Mouse (Mus musculus) layer of hippocampus, adult 11-12 months (tissue): Measurements from ENCODE around the gene Gm4353.
"Not testable (repeated sequence)": the region's sequence is repeated elsewhere in the genome, so short reads cannot be mapped to it uniquely, and the experiment has no call there.

Experiments used
- DNase-seq: peaks from one replicate; pipeline ENCODE4 v3.0.0; 2022; ENCODE audit warnings: low spot score

Gene Gm4353

DNA sequence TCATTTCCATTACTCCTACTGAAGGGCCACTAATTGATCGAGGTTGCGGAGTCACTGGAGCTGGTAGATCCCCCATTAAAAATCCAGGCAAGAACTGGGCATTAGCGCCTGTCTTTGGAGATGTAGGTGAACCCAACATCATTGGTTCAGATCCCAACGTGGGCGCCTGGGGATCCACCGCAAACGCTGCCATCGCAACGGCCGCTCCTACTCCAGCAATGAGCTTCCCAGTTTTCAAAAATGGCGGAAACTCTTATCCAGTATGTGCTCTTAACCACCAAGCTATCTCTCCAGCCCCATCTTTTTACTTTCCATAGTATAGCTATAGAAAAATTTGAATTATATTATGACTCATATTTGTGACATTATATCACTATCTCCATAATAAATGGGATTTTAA lies at the start of gene Gm4353:
TSS of gene Gm4353 (minus strand) at position 270 of the 400 bp plus-strand sequence.
- not testable (repeated sequence) for DNase-seq

DNA sequence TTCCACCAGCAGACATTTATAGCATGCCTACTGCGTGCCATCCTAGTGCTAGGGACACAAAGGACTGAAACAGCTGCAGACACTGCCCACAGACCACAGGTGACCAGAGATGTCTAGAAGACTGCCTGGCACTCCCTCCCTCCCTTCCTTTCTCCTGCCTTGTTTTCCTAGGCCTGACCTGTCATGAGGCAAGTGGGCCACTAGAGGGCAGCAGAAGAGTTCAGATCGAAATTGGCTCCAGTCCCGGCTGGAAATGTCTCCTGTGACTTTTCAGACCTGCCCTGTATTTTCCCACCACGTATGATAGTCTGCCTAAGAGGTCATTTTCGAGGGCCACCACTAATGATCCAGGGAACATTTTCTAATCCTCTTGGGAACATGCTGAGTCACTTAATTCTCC lies 47.6 kb upstream of the Gm4353 start:
- peak; percentile 80 for DNase-seq

DNA sequence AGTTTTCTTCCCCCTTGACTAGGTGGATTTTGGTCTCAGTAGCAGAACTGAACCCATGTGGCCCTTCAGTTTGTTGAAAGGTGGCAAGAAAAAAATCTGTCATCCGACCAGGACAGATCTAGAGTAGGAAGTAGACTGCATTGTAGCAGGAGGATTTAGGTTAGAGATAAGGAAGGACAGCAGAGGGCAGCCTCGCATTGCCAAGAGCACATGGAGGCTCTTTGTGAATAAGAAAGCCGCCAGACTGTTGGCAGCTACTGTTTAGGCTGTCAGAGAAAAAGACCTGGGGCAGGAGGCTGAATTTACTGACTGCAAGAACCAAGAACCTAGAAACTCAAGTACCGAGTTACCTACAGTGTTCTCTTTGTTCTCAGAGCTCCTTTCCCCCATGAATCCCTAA lies 47.0 kb upstream of the Gm4353 start:
- DNase-seq: no peak

DNA sequence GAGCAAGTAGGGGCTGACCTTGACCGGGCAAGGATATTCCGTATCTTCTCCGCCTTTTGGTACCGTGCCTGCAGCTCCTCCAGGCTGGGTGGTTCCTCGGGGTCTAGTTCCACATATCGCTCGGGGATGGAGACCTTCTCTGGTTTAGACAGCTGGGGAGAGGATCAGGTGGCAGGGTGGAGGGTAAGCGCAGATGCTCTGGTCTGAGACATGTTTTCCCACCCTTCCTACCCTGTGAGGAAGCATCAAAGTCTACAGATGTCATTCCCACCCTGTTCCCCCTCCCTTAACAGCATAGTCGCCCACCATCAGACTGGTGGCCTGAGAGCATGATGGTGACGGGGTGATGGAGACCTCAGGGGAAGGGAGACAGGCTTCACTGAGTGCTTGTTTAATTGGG lies 44.9 kb upstream of the Gm4353 start:
- DNase-seq: no peak

DNA sequence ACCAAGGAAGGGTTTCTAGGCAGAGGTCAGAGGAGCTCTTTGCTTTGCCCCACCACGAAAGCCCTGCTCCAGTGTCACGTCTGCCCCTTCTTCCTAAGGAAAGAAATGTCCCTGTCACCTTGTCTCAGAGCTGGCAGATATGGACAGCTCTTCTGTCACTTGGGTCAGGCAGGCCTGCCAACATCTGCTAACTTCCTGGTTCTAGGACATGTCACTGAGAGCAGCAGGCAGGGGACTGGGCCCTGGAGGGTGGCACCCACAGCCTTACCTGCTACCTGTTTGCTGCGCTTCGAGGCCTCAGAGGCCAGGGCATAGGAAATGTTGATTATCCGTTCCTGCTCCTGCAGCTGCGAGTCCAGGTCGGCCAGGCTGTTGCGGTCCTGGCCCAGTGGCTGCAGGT lies 43.9 kb upstream of the Gm4353 start:
- no peak for DNase-seq

DNA sequence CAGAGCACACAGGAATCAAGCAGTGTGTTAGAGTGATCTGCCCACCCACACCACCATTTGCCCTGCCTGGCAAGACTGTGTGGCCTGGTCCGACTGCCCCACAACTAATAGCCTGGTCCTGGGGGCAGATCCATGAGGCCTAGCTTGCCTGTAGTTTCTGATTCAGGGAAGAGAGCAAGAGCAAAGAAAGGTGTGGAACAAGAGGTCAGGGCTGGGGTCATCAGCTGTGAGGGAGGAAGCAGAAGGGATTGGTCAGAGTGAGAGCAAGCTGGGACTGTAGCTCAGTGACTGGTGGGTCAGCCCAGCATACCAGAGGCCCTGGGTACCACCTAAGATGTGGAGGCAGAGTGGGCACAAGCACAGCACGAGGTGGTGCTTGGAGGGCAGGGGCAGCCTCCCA lies 42.6 kb upstream of the Gm4353 start:
- no peak for DNase-seq

DNA sequence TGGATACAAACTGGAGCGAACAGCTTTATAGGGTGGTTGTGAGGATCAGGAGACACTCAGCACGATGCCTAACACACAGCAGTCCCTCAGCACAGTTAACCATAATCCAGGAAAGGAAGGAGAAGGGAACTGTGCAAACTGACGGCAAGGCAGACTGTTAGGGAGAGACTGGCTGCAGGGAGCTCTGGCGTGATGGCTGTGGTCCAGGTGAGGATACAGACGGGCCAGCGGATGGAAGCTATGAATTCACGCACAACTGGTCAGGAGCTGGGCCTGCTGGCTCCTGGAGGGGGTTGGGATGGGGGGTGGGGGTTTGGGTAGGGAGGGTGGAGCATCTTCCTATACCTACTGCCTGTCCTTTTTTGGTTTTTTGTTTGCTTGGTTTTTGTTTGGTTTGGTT lies 41.2 kb upstream of the Gm4353 start:
- DNase-seq: no peak

DNA sequence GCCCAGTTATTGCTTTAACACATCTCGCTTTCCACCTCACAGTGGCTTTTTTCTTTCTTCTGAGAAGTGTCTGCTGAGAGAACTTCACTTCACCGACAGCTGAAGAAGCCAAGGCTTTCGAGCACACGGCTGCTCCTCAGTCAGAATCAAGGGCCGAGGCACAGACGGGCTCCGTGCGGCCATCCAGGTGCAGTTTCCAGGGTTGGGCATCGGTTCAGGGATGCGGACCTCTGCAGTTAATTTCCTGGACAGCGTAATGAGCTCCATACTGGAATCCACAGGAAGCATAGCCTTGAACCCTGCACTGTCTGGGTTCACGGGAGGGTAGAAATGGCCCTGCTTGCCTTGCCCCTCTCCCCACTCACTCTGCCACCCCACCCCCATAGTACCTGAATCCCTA lies 39.6 kb upstream of the Gm4353 start:
- DNase-seq: no peak

DNA sequence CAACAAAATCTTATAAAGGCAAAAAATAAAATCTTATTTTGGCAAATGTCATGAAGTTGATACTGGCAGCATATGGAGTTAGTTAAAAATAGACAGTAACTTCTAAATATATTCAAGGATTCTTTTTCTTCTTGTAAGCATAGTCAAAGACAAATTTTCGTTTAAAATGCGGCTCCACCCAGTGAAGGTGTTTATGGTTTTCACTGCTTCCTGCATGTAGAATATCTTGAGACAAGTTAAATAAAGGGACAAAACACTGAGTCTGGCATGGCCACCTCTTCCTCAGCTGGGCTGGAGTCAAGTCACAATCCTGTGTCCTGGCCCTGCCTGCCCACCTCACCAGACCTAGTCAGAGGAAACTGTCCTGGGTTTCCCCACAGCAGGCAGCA lies 39.2 kb upstream of the Gm4353 start:
- no peak for DNase-seq

DNA sequence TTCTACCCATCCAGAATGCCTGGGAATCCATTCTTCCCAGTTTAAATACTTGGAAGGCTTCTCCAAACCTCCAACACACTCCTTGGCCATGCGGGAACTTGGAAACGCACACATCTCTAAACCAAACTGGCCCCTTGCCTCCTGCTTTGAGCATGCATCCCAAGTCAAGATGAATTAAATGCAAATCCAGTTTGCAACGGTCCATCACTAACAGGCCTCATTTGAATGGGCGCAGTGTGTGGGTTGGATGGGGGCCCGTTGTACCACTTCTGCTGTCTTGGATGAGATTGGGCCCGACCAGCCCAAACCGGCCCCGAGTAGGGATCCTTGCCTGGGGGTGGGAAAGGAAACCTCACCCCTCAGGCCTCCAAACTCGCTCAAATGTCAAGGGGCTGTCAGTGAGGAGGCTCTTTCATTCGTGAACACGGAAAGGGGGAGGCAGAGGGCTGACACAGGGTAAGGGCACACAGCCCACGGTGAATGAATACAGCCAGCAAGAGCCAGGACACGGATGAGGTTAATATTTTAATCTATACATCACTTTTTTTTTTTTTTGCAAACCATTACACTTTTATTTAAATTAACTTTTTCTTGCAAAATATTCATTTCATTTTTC lies 38.7 kb upstream of the Gm4353 start:
- DNase-seq: no peak

DNA sequence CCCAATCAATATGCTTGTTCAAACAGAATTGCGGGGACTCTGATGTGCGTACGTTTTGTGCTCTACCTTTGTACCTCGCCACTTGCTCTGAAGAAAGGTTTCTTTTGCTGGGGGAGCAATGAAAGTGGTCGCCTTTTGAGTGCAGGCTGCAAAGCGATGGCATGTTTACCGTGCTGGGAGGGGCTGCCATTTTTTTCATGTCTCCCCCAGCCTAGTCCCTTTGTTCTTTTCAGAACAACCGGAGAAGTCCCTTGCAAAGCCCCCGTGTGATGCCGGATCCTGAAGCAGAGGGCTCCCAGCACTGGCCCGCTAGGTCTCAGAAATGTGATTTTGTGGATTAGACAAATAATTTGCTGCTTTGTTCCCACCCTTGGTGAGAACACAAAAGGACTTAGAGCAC lies 36.8 kb upstream of the Gm4353 start:
- DNase-seq: no peak

DNA sequence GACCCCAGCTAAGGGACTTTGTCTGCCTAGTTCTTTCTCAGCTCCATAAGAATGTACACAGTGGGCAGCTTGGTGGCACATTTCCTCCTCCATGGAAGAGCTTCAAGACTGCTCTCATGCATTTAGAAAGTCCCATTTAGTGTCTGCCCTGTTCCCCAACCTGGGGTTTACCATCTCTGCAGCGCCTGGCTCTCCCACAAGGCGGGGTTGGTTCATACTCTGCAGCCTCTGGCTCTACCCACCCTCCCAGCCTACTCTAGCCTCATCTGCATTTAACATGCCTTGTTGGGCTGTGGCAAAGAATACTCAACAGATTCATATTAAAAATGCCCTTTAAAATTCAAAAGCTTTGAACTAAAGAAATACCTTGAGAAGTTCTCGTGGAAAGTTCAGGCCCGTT lies 36.3 kb upstream of the Gm4353 start:
- DNase-seq: no peak

DNA sequence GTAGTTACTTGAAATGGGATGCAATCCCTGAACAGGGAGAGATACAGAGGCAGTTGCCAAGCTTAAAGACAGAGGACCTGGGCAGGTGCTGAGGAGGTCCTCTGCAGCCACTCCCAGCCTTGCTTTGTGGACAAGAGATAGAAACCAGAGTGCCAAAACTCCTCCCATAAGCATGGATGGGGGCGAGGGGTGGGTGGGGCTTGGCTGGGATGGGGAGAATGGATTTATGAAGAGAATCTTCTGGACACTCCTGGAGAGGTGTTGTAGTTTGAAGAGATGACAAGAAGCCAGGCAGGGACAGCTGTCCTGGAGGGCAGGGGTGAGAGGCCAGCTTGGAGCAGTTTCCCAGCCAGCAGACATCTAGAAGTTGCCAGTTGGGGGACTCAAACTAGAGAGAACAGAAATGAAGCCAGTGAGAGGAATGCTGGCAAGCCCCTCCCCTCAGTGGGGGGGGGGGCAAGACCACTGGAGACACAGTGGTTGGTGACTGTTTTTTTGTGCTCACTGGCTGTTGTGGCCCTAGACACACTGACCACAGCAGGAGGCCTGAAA lies 34.9 kb upstream of the Gm4353 start:
- DNase-seq: no peak

DNA sequence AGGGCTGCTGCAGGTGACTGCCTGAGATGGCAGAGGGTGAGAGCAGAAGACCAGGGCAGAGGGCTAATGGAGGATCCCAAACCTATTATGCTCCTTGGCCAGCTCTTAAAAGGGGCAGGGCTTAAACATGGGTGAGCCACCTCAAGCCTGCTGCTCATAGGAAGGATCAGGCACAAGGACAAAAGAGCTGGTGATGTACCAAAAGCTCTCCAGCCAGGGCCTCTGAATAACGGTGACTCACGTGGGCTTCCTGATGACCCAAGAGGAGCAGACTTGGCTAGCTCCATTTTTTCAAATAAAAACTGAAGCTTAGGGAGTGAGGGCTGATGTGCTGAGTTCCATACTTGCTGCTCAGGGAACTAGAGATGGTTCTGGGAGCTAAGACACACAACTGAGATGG lies 31.6 kb upstream of the Gm4353 start:
- no peak for DNase-seq

DNA sequence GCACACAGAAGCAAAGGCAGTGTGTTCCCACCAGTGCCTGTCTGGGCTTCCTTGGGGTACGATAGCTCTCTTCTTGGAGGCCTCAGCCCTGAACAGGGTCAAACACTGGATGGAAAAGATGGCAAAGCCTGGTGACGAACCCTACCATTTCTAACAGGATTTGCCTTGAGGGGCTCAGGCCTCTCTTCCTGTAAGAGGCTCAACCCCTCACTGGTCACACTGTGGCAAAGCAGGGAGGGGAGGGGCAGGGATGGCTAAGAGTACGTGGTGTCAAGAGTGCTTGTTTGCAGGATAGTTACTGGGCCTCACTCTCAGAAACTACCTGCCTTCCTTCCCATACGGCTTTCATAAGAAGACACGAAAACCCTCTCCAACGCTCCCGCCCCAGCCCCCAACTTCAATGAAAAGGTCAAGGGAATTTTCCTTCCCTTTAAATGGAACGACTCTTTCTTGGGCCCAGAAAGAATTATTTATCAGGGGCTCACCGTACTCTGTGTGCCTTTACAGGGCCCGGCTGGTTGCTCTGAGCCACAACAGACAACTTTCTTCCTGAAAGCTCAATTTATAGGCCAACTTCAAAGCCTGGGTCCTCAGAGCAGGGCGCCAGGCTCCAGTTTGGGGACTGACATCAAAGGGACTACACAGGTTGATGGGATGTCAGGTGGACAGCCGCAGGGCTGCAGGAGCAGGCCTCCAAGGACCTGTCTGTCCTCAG lies 30.9 kb upstream of the Gm4353 start:
- no peak for DNase-seq

DNA sequence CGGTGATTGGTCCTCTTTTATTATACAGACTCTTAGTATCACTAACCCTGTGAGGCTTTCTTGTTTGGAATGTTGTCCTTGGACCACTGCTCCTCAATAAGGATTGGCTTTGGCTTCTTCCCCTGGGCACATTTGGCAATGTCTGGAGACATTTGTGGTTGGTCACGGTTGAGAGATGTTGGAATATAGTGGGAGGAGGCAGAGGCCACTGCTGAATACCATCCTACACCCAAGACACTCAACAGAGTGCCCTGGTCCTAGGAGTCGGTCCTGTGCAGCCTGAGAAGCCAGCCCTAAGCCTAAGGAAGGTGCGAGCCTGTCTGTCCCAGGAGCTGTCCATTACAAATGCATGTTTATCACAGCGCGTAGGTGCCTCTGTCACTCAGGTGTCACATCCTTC lies 27.1 kb upstream of the Gm4353 start:
- no peak for DNase-seq

DNA sequence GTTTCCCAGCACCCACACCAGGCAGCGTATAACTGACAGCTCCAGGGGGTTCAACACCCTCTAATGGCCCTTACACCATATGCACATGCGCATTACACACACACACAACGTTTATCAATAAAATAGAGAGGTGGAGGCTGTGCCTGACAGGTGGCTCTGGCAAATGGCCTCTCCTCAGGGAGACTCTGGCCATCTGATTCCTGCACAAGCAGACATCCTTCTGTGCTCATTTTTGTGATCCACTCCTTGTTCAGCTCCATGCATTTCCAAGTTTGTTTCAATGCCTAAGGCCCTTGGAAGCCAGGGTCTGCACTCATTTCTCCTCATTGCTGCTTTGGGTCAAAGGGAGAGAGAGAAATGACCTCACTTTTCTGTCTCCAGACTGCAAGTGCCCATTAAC lies 26.2 kb upstream of the Gm4353 start:
- DNase-seq: no peak

DNA sequence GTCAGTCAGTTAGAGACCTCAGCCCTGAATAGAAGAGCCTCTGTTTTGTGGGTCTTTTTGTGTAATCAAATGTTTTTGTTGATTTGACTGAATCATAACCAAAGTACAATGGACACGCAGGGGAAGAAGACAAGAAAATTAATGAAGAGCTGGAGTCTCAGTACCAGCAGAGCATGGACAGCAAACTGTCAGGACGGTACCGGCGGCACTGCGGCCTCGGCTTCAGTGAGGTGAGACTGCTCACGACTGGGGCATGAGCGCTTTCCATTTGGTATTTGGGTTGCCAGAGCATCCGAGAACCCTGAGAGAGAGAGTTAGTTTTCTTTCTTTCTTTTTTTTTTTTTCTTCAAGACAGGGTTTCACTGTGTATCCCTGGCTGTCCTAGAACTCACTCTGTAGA lies 18.7 kb upstream of the Gm4353 start:
- DNase-seq: no peak

DNA sequence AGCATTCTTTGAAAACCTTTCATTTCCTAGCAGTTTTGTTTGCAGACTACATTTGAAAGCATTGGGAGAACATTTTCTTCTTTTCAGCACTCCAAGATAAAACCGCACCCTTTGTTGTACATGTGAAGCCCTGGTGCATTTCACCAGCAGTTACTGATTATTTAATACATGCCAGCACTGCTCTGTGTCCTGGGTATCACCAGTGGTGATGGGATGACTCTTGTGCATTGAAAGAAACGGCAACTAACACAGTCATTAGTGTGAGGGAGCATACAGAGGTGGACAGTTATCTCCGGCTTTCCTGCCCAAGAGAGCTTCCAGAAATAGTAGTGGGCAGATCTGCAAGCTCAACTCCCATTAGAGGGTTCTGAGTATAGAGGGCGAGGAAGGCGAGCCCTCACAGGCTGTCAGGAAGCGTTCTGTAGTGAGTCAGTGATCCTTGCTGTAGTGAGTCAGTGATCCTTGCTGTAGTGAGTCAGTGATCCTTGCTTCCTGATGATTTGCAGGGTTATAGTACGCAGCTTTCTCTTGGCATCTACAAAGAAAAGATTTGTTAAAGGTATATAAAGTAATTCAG lies 15.6 kb upstream of the Gm4353 start:
- no peak for DNase-seq

DNA sequence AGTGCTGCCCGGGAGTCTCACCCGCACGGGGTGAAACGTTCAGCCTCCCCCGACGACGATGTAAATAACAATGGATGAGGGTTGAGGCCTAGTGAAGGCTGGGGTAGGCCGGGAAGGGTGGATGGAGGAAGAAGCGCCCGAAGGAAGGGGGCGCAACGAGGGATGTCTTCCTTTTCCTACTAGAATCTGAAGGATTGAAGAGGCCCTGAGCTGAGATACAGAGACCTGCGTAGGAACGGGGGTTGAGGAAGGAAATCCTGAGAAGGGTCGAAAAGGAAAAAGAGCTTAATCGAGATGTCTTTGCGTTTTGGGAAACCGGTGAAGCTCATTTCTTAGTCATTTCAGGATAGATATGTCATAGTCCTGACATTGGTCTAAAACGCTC lies 9.0 kb upstream of the Gm4353 start:
- no peak for DNase-seq

DNA sequence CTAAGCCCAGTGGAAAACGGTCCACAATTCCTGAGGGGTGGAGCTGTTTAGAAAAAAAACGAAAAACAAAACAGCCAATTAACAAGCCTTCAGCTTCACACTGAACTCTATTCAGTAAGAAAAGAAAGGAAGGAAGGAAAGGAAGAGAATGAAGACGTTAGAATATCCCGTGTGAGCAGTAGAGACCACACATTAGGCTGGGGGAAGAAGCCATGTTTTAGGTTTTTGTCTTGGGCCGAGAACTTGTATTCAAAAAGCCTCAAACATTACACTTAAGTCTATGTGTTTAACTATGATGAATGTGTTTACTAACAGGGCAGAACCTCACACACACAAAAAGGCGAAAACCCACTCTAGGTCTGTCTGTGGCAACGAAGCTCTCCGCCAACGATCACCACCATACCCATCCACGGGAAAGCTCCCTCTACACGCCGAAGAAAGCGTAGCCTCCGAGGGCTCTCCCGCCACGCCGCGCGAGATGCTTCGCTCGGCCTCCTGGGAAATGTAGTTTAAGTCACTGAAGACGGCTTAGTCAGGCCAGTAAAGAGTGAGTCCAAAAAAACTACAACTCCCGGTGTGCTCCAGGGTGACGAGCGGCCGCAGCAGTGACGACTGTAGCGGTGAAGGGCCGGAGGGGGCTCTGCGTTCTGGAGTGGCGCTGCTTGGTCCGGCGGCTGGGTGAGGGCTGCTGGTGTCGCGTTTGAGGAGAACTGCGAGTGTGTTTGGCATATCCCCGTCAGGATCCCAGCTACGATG lies 8.5 kb upstream of the Gm4353 start:
- peak; percentile 96 for DNase-seq

DNA sequence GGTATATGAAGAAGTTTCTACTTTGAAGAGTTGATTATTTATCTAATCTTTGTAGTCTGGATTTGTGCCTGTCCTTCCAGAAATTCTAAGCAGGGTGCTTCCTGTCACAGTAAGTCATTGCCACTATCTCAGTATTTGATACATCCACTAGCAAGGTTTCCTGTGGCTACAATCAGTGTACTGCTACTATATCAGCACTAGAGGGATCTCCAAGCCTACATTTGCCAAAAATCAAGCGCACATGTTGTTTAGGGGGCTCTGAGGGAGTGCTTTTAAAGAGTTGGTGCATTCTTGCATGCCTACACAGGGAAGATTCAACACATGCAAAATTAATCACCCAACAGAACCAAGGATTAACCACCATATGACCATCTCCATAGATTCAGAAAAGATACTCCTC lies 23.7 kb downstream of the Gm4353 start:
- no peak for DNase-seq

DNA sequence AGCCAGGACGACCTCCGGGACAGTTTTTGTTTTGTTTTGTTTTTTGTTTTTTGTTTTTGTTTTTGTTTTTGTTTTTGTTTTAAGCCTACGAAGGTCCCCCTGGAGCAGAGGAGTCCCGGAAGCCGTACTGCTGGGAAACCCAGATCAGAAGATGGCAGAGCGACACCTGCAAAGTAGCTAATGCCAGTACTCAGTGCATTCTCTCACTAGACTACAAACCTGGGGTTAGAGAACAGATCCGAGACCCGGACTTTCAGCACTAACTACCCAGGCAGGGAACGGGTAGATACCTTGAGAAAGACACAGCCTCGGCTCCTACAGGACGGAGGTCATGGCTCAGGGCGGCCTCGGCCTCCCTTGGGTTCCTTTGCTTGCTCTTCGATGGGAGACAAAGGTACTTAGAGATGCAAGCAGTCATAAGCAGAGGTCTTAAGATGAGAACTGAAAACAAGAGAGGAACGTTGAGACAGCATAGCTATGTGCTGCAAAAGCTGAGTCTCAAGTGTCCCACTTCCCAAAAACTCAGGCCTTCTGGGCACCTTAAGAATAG lies 43.9 kb downstream of the Gm4353 start:
- DNase-seq: no peak
